Mouse (Mus musculus) MEL (cell line): ENCODE data around the gene Tbc1d2b.

Experiments used
- POLR2A ChIP-seq, 2 experiments: IDR thresholded peaks; 2 replicates each; pipeline ENCODE4 v1.6.1; 2011 to 2012; ENCODE audit warnings: low read length in 2 of 2, mild to moderate bottlenecking in 2 of 2, control low read depth in 1 of 2, improper control_type of control experiment in 1 of 2, low read depth in 1 of 2, moderate library complexity in 1 of 2; ENCODE audit not compliant: control insufficient read depth in 1 of 2, insufficient read depth in 1 of 2, poor library complexity in 1 of 2
- ZMIZ1 ChIP-seq: IDR thresholded peaks from 2 replicates; pipeline ENCODE4 v1.6.1; 2012; ENCODE audit warnings: low read depth, mild to moderate bottlenecking, inconsistent platforms, low read length, improper control_type of control experiment, moderate library complexity

GRCm38 (mm10) chr9:90274516-90274915, 3.9 kb upstream of the Tbc1d2b start:
- TF ChIP-seq ZMIZ1 (no peak), POLR2A (IDR thresholded peaks at IDR 0.05; ENCODE audit: control insufficient read depth in 1 of 2, insufficient read depth in 1 of 2, low read depth in 1 of 2, low read length in 2 of 2, poor library complexity in 1 of 2) (no peak)
